Mouse (Mus musculus) liver, embryonic 14.5 days (tissue): ENCODE results near the gene Il6st.
A peak's percentile ranks its signal among the peaks of the same experiment; 100 is the strongest.

Experiments
- CTCF ChIP-seq: IDR thresholded peaks from 2 replicates; pipeline ENCODE4 v1.5.1; 2016; ENCODE audit warnings: antibody characterized with exemption, low read depth, control low read depth
- EP300 ChIP-seq: IDR thresholded peaks from 2 replicates; pipeline ENCODE4 v1.6.1; 2016; ENCODE audit warnings: antibody characterized with exemption, low read depth

- peak; percentile 86 for TF ChIP-seq CTCF
- no peak for TF ChIP-seq EP300
Measured at GRCm38 (mm10) chr13:112529893-112530292, 66.0 kb downstream of the Il6st start.
